Mouse (Mus musculus): Measurements from ENCODE around the gene Mink1.
A peak's percentile ranks its signal among the peaks of the same experiment; 100 is the strongest.

Gene Mink1

GRCm38 (mm10) chr11:70653345-70654197 lies 90.9 kb downstream of the Mink1 start:
- DNase-seq (ENCODE audit: low read depth, low spot score): peak; percentile 42

- DNase-seq (ENCODE audit: low read depth, low spot score): peak; percentile 43
Measured at GRCm38 (mm10) chr11:70654198-70654922, 91.7 kb downstream of the Mink1 start, which contains the start of gene Pfn1. Pfn1 (minus strand) TSS chr11:70654644.

GRCm38 (mm10) chr11:70654923-70655570 lies 92.4 kb downstream of the Mink1 start:
- DNase-seq (ENCODE audit: low read depth, low spot score): peak; percentile 61

- peak; percentile 57 for DNase-seq (ENCODE audit: low read depth, low spot score)
Measured at GRCm38 (mm10) chr11:70655571-70656455, 93.1 kb downstream of the Mink1 start.

GRCm38 (mm10) chr11:70656456-70656927 lies 93.8 kb downstream of the Mink1 start:
- no peak for DNase-seq (ENCODE audit: low read depth, low spot score)

- DNase-seq (ENCODE audit: low read depth, low spot score): no peak
Measured at GRCm38 (mm10) chr11:70656964-70657363, 94.3 kb downstream of the Mink1 start, which contains the start of gene Eno3. Eno3 (plus strand) TSS chr11:70657202.

- DNase-seq (ENCODE audit: low read depth, low spot score): no peak
Measured at GRCm38 (mm10) chr11:70657573-70657972, 94.9 kb downstream of the Mink1 start.

GRCm38 (mm10) chr11:70657991-70658390 lies 95.3 kb downstream of the Mink1 start:
- no peak for DNase-seq (ENCODE audit: low read depth, low spot score)

GRCm38 (mm10) chr11:70658521-70658920 lies 95.8 kb downstream of the Mink1 start:
- DNase-seq (ENCODE audit: low read depth, low spot score): no peak

GRCm38 (mm10) chr11:70658942-70659341 lies 96.3 kb downstream of the Mink1 start:
- DNase-seq (ENCODE audit: low read depth, low spot score): no peak

- DNase-seq (ENCODE audit: low read depth, low spot score): no peak
Measured at GRCm38 (mm10) chr11:70660571-70660970, 97.9 kb downstream of the Mink1 start.

- DNase-seq (ENCODE audit: low read depth, low spot score): no peak
Measured at GRCm38 (mm10) chr11:70663101-70663500, 100.4 kb downstream of the Mink1 start.

GRCm38 (mm10) chr11:70663957-70664356 lies 101.3 kb downstream of the Mink1 start:
- no peak for DNase-seq (ENCODE audit: low read depth, low spot score)

Measured in WW6 (cell line).